Mouse (Mus musculus): ENCODE data around the gene Ksr2. TPM values are rescaled to one million over a fixed set of nuclear protein-coding genes. Genes with fewer than 3 reads are reported as not detected.

The Ksr2 gene
- polyA plus RNA-seq, 1 experiment from 2014 or later, result 0.11 TPM

GRCm38 (mm10) chr5:117780681-117781080 is 366.9 kb downstream of the Ksr2 start, which contains the start of gene Nos1:
Nos1 (plus strand) TSS chr5:117781032.
- peak; percentile 72 for ATAC-seq (ENCODE audit: insufficient number of reproducible peaks, low FRiP score, low TSS enrichment, low read depth)
- peak; percentile 69 for DNase-seq (ENCODE audit: low spot score)
- Histone ChIP-seq H3K27ac (replicated peaks; ENCODE audit: low read depth, low read length) (no peak within 1 kb of the TSS), H3K4me2 (ENCODE audit: low read depth, severe bottlenecking) (0 out of 2 replicates have a peak within 1 kb of the TSS, but pooled peaks have one; percentile 8), H3K4me1 (ENCODE audit: control insufficient read depth, insufficient read depth, low read length) (peaks cover 8% of the 10 kb centered on the region), H3K36me3 (ENCODE audit: control insufficient read depth, insufficient read depth, low read length) (no peaks in the 10 kb centered on the region), H3K9ac (ENCODE audit: low read length) (no peak within 1 kb of the TSS), H3K9me3 (ENCODE audit: control insufficient read depth, low read length) (no peaks in the 10 kb centered on the region), H3K4me3 (ENCODE audit: low read depth, low read length) (no peak within 1 kb of the TSS), H3K27me3 (ENCODE audit: control insufficient read depth, insufficient read depth, low read length) (no peaks in the 10 kb centered on the region)
- 5% methylated on average over 10 of the region's 10 CpGs for WGBS

GRCm38 (mm10) chr5:117781178-117781577 is 367.4 kb downstream of the Ksr2 start:
- Histone ChIP-seq H3K27me3 (ENCODE audit: control insufficient read depth, insufficient read depth, low read length) (no peaks in the 10 kb centered on the region), H3K4me2 (ENCODE audit: low read depth, severe bottlenecking) (no peak overlapping the region), H3K9ac (ENCODE audit: low read length) (no peak overlapping the region), H3K36me3 (ENCODE audit: control insufficient read depth, insufficient read depth, low read length) (no peaks in the 10 kb centered on the region), H3K27ac (replicated peaks; ENCODE audit: low read depth, low read length) (no peak overlapping the region), H3K9me3 (ENCODE audit: control insufficient read depth, low read length) (no peaks in the 10 kb centered on the region), H3K4me3 (ENCODE audit: low read depth, low read length) (no peak overlapping the region), H3K4me1 (ENCODE audit: control insufficient read depth, insufficient read depth, low read length) (peaks cover 8% of the 10 kb centered on the region)
- DNase-seq (ENCODE audit: low spot score) (no peak), ATAC-seq (ENCODE audit: insufficient number of reproducible peaks, low FRiP score, low TSS enrichment, low read depth) (no peak)
- 61% methylated on average over 6 of the region's 6 CpGs for WGBS

GRCm38 (mm10) chr5:117790071-117790470 is 376.3 kb downstream of the Ksr2 start:
- H3K4me2 ChIP-seq (ENCODE audit: low read depth, severe bottlenecking), result no peak overlapping the region
- no peaks in the 10 kb centered on the region for H3K4me1 ChIP-seq (ENCODE audit: control insufficient read depth, insufficient read depth, low read length)
- H3K4me3 ChIP-seq (ENCODE audit: low read depth, low read length), result no peak overlapping the region
- no peaks in the 10 kb centered on the region for H3K9me3 ChIP-seq (ENCODE audit: control insufficient read depth, low read length)
- H3K36me3 ChIP-seq (ENCODE audit: control insufficient read depth, insufficient read depth, low read length), result no peaks in the 10 kb centered on the region
- H3K27ac ChIP-seq (replicated peaks; ENCODE audit: low read depth, low read length), result no peak overlapping the region
- WGBS, result 63% methylated on average over 6 of the region's 6 CpGs
- no peak overlapping the region for H3K9ac ChIP-seq (ENCODE audit: low read length)
- no peak for ATAC-seq (ENCODE audit: insufficient number of reproducible peaks, low FRiP score, low TSS enrichment, low read depth)
- no peak for DNase-seq (ENCODE audit: low spot score)
- no peaks in the 10 kb centered on the region for H3K27me3 ChIP-seq (ENCODE audit: control insufficient read depth, insufficient read depth, low read length)

GRCm38 (mm10) chr5:117791875-117792274 is 378.1 kb downstream of the Ksr2 start:
- H3K4me1 ChIP-seq (ENCODE audit: control insufficient read depth, insufficient read depth, low read length), result no peaks in the 10 kb centered on the region
- ATAC-seq (ENCODE audit: insufficient number of reproducible peaks, low FRiP score, low TSS enrichment, low read depth), result no peak
- H3K9ac ChIP-seq (ENCODE audit: low read length), result no peak overlapping the region
- no peak overlapping the region for H3K4me2 ChIP-seq (ENCODE audit: low read depth, severe bottlenecking)
- no peak overlapping the region for H3K4me3 ChIP-seq (ENCODE audit: low read depth, low read length)
- H3K27me3 ChIP-seq (ENCODE audit: control insufficient read depth, insufficient read depth, low read length), result no peaks in the 10 kb centered on the region
- H3K9me3 ChIP-seq (ENCODE audit: control insufficient read depth, low read length), result no peaks in the 10 kb centered on the region
- no peak overlapping the region for H3K27ac ChIP-seq (replicated peaks; ENCODE audit: low read depth, low read length)
- H3K36me3 ChIP-seq (ENCODE audit: control insufficient read depth, insufficient read depth, low read length), result no peaks in the 10 kb centered on the region
- no peak for DNase-seq (ENCODE audit: low spot score)
- WGBS, result 93% methylated on average over 14 of the region's 14 CpGs

- WGBS, result 60% methylated on average over 9 of the region's 9 CpGs
- no peak overlapping the region for H3K27ac ChIP-seq (replicated peaks; ENCODE audit: low read depth, low read length)
- no peak for ATAC-seq (ENCODE audit: insufficient number of reproducible peaks, low FRiP score, low TSS enrichment, low read depth)
Measured at GRCm38 (mm10) chr5:117800849-117801248, 387.0 kb downstream of the Ksr2 start.

GRCm38 (mm10) chr5:117802071-117802521 is 388.3 kb downstream of the Ksr2 start:
- H3K36me3 ChIP-seq (ENCODE audit: control insufficient read depth, insufficient read depth, low read length), result no peaks in the 10 kb centered on the region
- no peak overlapping the region for H3K9ac ChIP-seq (ENCODE audit: low read length)
- H3K27me3 ChIP-seq (ENCODE audit: control insufficient read depth, insufficient read depth, low read length), result no peaks in the 10 kb centered on the region
- ATAC-seq (ENCODE audit: insufficient number of reproducible peaks, low FRiP score, low TSS enrichment, low read depth), result no peak
- 86% methylated on average over 11 of the region's 11 CpGs for WGBS
- H3K4me3 ChIP-seq (ENCODE audit: low read depth, low read length), result no peak overlapping the region
- no peak overlapping the region for H3K4me2 ChIP-seq (ENCODE audit: low read depth, severe bottlenecking)
- DNase-seq (ENCODE audit: low spot score), result no peak
- H3K27ac ChIP-seq (replicated peaks; ENCODE audit: low read depth, low read length), result no peak overlapping the region
- H3K4me1 ChIP-seq (ENCODE audit: control insufficient read depth, insufficient read depth, low read length), result no peaks in the 10 kb centered on the region
- no peaks in the 10 kb centered on the region for H3K9me3 ChIP-seq (ENCODE audit: control insufficient read depth, low read length)

More at GRCm38 (mm10) chr5:117800849-117801248, 387.0 kb downstream of the Ksr2 start:
- Histone ChIP-seq H3K9me3 (ENCODE audit: control insufficient read depth, low read length) (no peaks in the 10 kb centered on the region), H3K4me2 (ENCODE audit: low read depth, severe bottlenecking) (no peak overlapping the region), H3K36me3 (ENCODE audit: control insufficient read depth, insufficient read depth, low read length) (no peaks in the 10 kb centered on the region), H3K27me3 (ENCODE audit: control insufficient read depth, insufficient read depth, low read length) (no peaks in the 10 kb centered on the region), H3K4me1 (ENCODE audit: control insufficient read depth, insufficient read depth, low read length) (no peaks in the 10 kb centered on the region), H3K9ac (ENCODE audit: low read length) (no peak overlapping the region), H3K4me3 (ENCODE audit: low read depth, low read length) (no peak overlapping the region)
- DNase-seq (ENCODE audit: low spot score), result no peak

- 78% methylated on average over 7 of the region's 7 CpGs for WGBS
- H3K4me1 ChIP-seq (ENCODE audit: control insufficient read depth, insufficient read depth, low read length), result no peaks in the 10 kb centered on the region
- no peak for ATAC-seq (ENCODE audit: insufficient number of reproducible peaks, low FRiP score, low TSS enrichment, low read depth)
Measured at GRCm38 (mm10) chr5:117803551-117803950, 389.8 kb downstream of the Ksr2 start.

GRCm38 (mm10) chr5:117810930-117811329 is 397.1 kb downstream of the Ksr2 start:
- Histone ChIP-seq H3K36me3 (ENCODE audit: control insufficient read depth, insufficient read depth, low read length) (no peaks in the 10 kb centered on the region), H3K9me3 (ENCODE audit: control insufficient read depth, low read length) (no peaks in the 10 kb centered on the region), H3K4me3 (ENCODE audit: low read depth, low read length) (no peak overlapping the region), H3K9ac (ENCODE audit: low read length) (no peak overlapping the region), H3K27me3 (ENCODE audit: control insufficient read depth, insufficient read depth, low read length) (no peaks in the 10 kb centered on the region), H3K4me1 (ENCODE audit: control insufficient read depth, insufficient read depth, low read length) (no peaks in the 10 kb centered on the region), H3K4me2 (ENCODE audit: low read depth, severe bottlenecking) (no peak overlapping the region), H3K27ac (replicated peaks; ENCODE audit: low read depth, low read length) (no peak overlapping the region)
- 92% methylated on average over 7 of the region's 7 CpGs for WGBS
- DNase-seq (ENCODE audit: low spot score), result no peak
- ATAC-seq (ENCODE audit: insufficient number of reproducible peaks, low FRiP score, low TSS enrichment, low read depth), result no peak

More at GRCm38 (mm10) chr5:117803551-117803950, 389.8 kb downstream of the Ksr2 start:
- Histone ChIP-seq H3K9me3 (ENCODE audit: control insufficient read depth, low read length) (no peaks in the 10 kb centered on the region), H3K9ac (ENCODE audit: low read length) (no peak overlapping the region), H3K4me2 (ENCODE audit: low read depth, severe bottlenecking) (no peak overlapping the region), H3K27me3 (ENCODE audit: control insufficient read depth, insufficient read depth, low read length) (no peaks in the 10 kb centered on the region), H3K4me3 (ENCODE audit: low read depth, low read length) (no peak overlapping the region), H3K36me3 (ENCODE audit: control insufficient read depth, insufficient read depth, low read length) (no peaks in the 10 kb centered on the region), H3K27ac (replicated peaks; ENCODE audit: low read depth, low read length) (no peak overlapping the region)
- DNase-seq (ENCODE audit: low spot score), result no peak

GRCm38 (mm10) chr5:117818800-117819199 is 405.0 kb downstream of the Ksr2 start:
- WGBS, result 81% methylated on average over 6 of the region's 6 CpGs
- no peak overlapping the region for H3K9ac ChIP-seq (ENCODE audit: low read length)
- H3K4me2 ChIP-seq (ENCODE audit: low read depth, severe bottlenecking), result no peak overlapping the region
- no peaks in the 10 kb centered on the region for H3K27me3 ChIP-seq (ENCODE audit: control insufficient read depth, insufficient read depth, low read length)
- ATAC-seq (ENCODE audit: insufficient number of reproducible peaks, low FRiP score, low TSS enrichment, low read depth), result no peak
- H3K4me3 ChIP-seq (ENCODE audit: low read depth, low read length), result no peak overlapping the region
- no peak for DNase-seq (ENCODE audit: low spot score)
- no peaks in the 10 kb centered on the region for H3K36me3 ChIP-seq (ENCODE audit: control insufficient read depth, insufficient read depth, low read length)
- no peaks in the 10 kb centered on the region for H3K9me3 ChIP-seq (ENCODE audit: control insufficient read depth, low read length)
- H3K27ac ChIP-seq (replicated peaks; ENCODE audit: low read depth, low read length), result no peak overlapping the region
- H3K4me1 ChIP-seq (ENCODE audit: control insufficient read depth, insufficient read depth, low read length), result no peaks in the 10 kb centered on the region

Data from limb, embryonic 11.5 days (tissue).